Mouse (Mus musculus) G1E (cell line): Measurements from ENCODE around the gene Ppp4r1. TPM values are rescaled to one million over a fixed set of nuclear protein-coding genes. Genes with fewer than 3 reads are reported as not detected.

Experiments
- ATAC-seq: 2 replicates; pipeline ENCODE4 v1.8.0; 2016; ENCODE audit warnings: mild to moderate bottlenecking; ENCODE audit not compliant: insufficient number of reproducible peaks, poor library complexity, low FRiP score, severe bottlenecking; ENCODE audit errors: extremely low read depth
- DNase-seq: peaks from one replicate; pipeline ENCODE4 v3.0.0; 2012; ENCODE audit warnings: low spot score
- H3K27me3 ChIP-seq: 2 replicates; pipeline ENCODE4 v1.6.1; 2012; ENCODE audit warnings: mild to moderate bottlenecking, low read length, inconsistent platforms; ENCODE audit not compliant: insufficient read depth
- H3K36me3 ChIP-seq: replicated peaks from 2 replicates; pipeline ENCODE3; 2012; ENCODE audit warnings: mild to moderate bottlenecking, inconsistent platforms
- H3K4me1 ChIP-seq: 2 replicates; pipeline ENCODE4 v1.6.1; 2012; ENCODE audit warnings: low read depth, low read length, inconsistent platforms, mixed read lengths; ENCODE audit not compliant: insufficient read depth
- H3K4me3 ChIP-seq: 2 replicates; pipeline ENCODE4 v1.5.1; 2012; ENCODE audit warnings: low read depth, mild to moderate bottlenecking, inconsistent platforms, low read length, moderate library complexity, mixed read lengths
- H3K9me3 ChIP-seq: replicated peaks from 2 replicates; pipeline ENCODE4 v1.6.1; 2012; ENCODE audit warnings: inconsistent platforms
- CTCF ChIP-seq: IDR thresholded peaks from 2 replicates; pipeline ENCODE4 v1.5.1; 2012; ENCODE audit warnings: low read depth, low read length, inconsistent platforms, mixed read lengths
- GATA1 ChIP-seq: IDR thresholded peaks from 2 replicates; pipeline ENCODE4 v1.6.1; 2012; ENCODE audit warnings: borderline replicate concordance, low read length, inconsistent platforms, mixed read lengths
- GATA2 ChIP-seq: IDR thresholded peaks from 2 replicates; pipeline ENCODE4 v1.6.1; 2012; ENCODE audit warnings: low read depth, low read length, inconsistent platforms, borderline replicate concordance
- POLR2AphosphoS5 ChIP-seq: IDR thresholded peaks from 2 replicates; pipeline ENCODE4 v1.6.1; 2012; ENCODE audit warnings: low read depth, low read length, inconsistent platforms; ENCODE audit not compliant: insufficient replicate concordance
- TAL1 ChIP-seq: conservative IDR thresholded peaks from 2 replicates; pipeline ENCODE4 v1.6.1; 2012; ENCODE audit warnings: low read depth, low read length, inconsistent platforms, mixed read lengths
- polyA plus RNA-seq: library from polyadenylated mRNA; stranded (reverse); fragments of >175 nt; gene quantifications from 2 replicates; pipeline ENCODE4 v1.2.3, GENCODE M21; 2012
- total RNA-seq, 2 experiments: library from RNA; stranded (forward) in 1 of 2; stranded (reverse) in 1 of 2; fragments of 200-1000 nt in 1 of 2; fragments of >200 nt in 1 of 2; fragmentation: Nextera tagmentation in 1 of 2; gene quantifications; 2 replicates each; pipeline ENCODE4 v1.2.3; 2014 to 2017

The Ppp4r1 gene
- total and polyA plus RNA-seq, 3 experiments = 20.0 to 33.0 (median 32.8) TPM

GRCm38 (mm10) chr17:65770982-65771915, 11.1 kb upstream of the Ppp4r1 start:
- ATAC-seq = no peak
- Histone ChIP-seq H3K36me3 (no peaks in the 10 kb centered on the region), H3K4me1 (peaks cover 14% of the 10 kb centered on the region), H3K4me3 (no peak overlapping the region), H3K27me3 (peaks cover 34% of the 10 kb centered on the region), H3K9me3 (no peaks in the 10 kb centered on the region)
- DNase-seq = no peak
- TF ChIP-seq GATA2 = no peak
- TF ChIP-seq POLR2AphosphoS5 = no peak
- no peak for TF ChIP-seq TAL1
- no peak for TF ChIP-seq GATA1
- no peak for TF ChIP-seq CTCF

- Histone ChIP-seq H3K36me3 (no peaks in the 10 kb centered on the region), H3K4me3 (no peak within 1 kb of the TSS), H3K4me1 (peaks cover 14% of the 10 kb centered on the region), H3K27me3 (peaks cover 34% of the 10 kb centered on the region), H3K9me3 (no peaks in the 10 kb centered on the region)
- no peak for TF ChIP-seq TAL1
- TF ChIP-seq GATA2 = no peak
- TF ChIP-seq GATA1 = no peak
- TF ChIP-seq CTCF = no peak
- no peak for TF ChIP-seq POLR2AphosphoS5
- ATAC-seq = no peak
- no peak for DNase-seq
Measured at GRCm38 (mm10) chr17:65771951-65772934, 10.1 kb upstream of the Ppp4r1 start, which contains the start of gene Rab31. Rab31 (minus strand) TSS chr17:65772752.

GRCm38 (mm10) chr17:65773617-65774016, 8.8 kb upstream of the Ppp4r1 start:
- DNase-seq = no peak
- H3K4me3 ChIP-seq = no peak overlapping the region
- H3K9me3 ChIP-seq = no peaks in the 10 kb centered on the region
- H3K27me3 ChIP-seq = peaks cover 40% of the 10 kb centered on the region
- peak; percentile 15; the same call in 1 of the 2 replicates for ATAC-seq
- H3K4me1 ChIP-seq = peaks cover 11% of the 10 kb centered on the region
- H3K36me3 ChIP-seq = no peaks in the 10 kb centered on the region
- TF ChIP-seq GATA2 = no peak
- no peak for TF ChIP-seq GATA1
- no peak for TF ChIP-seq POLR2AphosphoS5
- no peak for TF ChIP-seq CTCF
- no peak for TF ChIP-seq TAL1

- DNase-seq (no peak), ATAC-seq (no peak)
- Histone ChIP-seq H3K9me3 (no peaks in the 10 kb centered on the region), H3K27me3 (peaks cover 41% of the 10 kb centered on the region), H3K4me3 (no peak overlapping the region), H3K36me3 (no peaks in the 10 kb centered on the region), H3K4me1 (peaks cover 11% of the 10 kb centered on the region)
- TF ChIP-seq CTCF (no peak), GATA1 (no peak), GATA2 (no peak), POLR2AphosphoS5 (no peak), TAL1 (no peak)
Measured at GRCm38 (mm10) chr17:65774439-65774838, 7.9 kb upstream of the Ppp4r1 start.

- Histone ChIP-seq H3K36me3 (no peaks in the 10 kb centered on the region), H3K9me3 (no peaks in the 10 kb centered on the region), H3K4me3 (no peak overlapping the region), H3K27me3 (peaks cover 42% of the 10 kb centered on the region), H3K4me1 (peaks cover 11% of the 10 kb centered on the region)
- TF ChIP-seq GATA2 (no peak), CTCF (no peak), POLR2AphosphoS5 (no peak), GATA1 (no peak), TAL1 (no peak)
- no peak for DNase-seq
- no peak for ATAC-seq
Measured at GRCm38 (mm10) chr17:65776228-65776627, 6.1 kb upstream of the Ppp4r1 start.

- no peaks in the 10 kb centered on the region for H3K9me3 ChIP-seq
- no peak overlapping the region for H3K4me3 ChIP-seq
- DNase-seq (no peak), ATAC-seq (no peak)
- H3K27me3 ChIP-seq = peaks cover 31% of the 10 kb centered on the region
- no peak for TF ChIP-seq TAL1
- TF ChIP-seq GATA2 = no peak
- TF ChIP-seq GATA1 = no peak
- no peak for TF ChIP-seq POLR2AphosphoS5
- peaks cover 14% of the 10 kb centered on the region for H3K4me1 ChIP-seq
- H3K36me3 ChIP-seq = no peaks in the 10 kb centered on the region
Measured at GRCm38 (mm10) chr17:65777461-65777860, 4.9 kb upstream of the Ppp4r1 start.
